8 mouse cellular contexts compared by ENCODE assay signal in genomic region chr6:38534640-38535365, GRCm38 (mm10). TPM values are rescaled to one million over a fixed set of nuclear protein-coding genes. Genes with fewer than 3 reads are reported as not detected.
A peak's percentile ranks its signal among the peaks of the same experiment; 100 is the strongest.
DNase-seq lines count a peak whose midpoint lies in the region; ATAC-seq and TF ChIP-seq lines count a peak whose summit lies in the region.

No protein-coding gene starts in this region.

- peak overlapping the region; percentile 94 for H3K9ac ChIP-seq in forebrain, embryonic 15.5 days (replicated peaks)
- peak overlapping the region; percentile 92 for H3K9ac ChIP-seq in neural tube, embryonic 14.5 days (replicated peaks; ENCODE audit: low read depth, low read length)

- peaks cover 25% of the 10 kb centered on the region for H3K4me1 ChIP-seq in G1E (ENCODE audit: insufficient read depth, low read depth, low read length)
- peaks cover 19% of the 10 kb centered on the region for H3K4me1 ChIP-seq in forebrain, embryonic 15.5 days
- H3K4me1 ChIP-seq in neural tube, embryonic 14.5 days (ENCODE audit: control insufficient read depth, insufficient read depth, low read length): no peaks in the 10 kb centered on the region
- H3K4me1 ChIP-seq in testis, adult 2 months (ENCODE audit: control insufficient read depth, insufficient read depth, low read length): no peaks in the 10 kb centered on the region; the same call in none of the 2 replicates

- H3K27me3 ChIP-seq in G1E (ENCODE audit: insufficient read depth, low read length): no peaks in the 10 kb centered on the region
- H3K27me3 ChIP-seq in forebrain, embryonic 15.5 days: no peaks in the 10 kb centered on the region
- H3K27me3 ChIP-seq in neural tube, embryonic 14.5 days (ENCODE audit: control insufficient read depth, insufficient read depth, low read length): no peaks in the 10 kb centered on the region
- H3K27me3 ChIP-seq in testis, adult 2 months (ENCODE audit: control insufficient read depth, insufficient read depth, low read length): no peaks in the 10 kb centered on the region

- peak; percentile 49 for TF ChIP-seq CTCF in G1E (IDR thresholded peaks at IDR 0.05; ENCODE audit: low read depth, low read length)
- TF ChIP-seq CTCF in testis, adult 2 months (IDR thresholded peaks at IDR 0.05; ENCODE audit: control insufficient read depth, insufficient read depth, insufficient replicate concordance, low read depth, low read length): peak; percentile 97

- no peaks in the 10 kb centered on the region for H3K9me3 ChIP-seq in G1E (replicated peaks)
- H3K9me3 ChIP-seq in forebrain, embryonic 15.5 days: no peaks in the 10 kb centered on the region
- H3K9me3 ChIP-seq in neural tube, embryonic 14.5 days (ENCODE audit: control insufficient read depth, low read length): no peaks in the 10 kb centered on the region

- peak overlapping the region; percentile 52 for H3K4me2 ChIP-seq in forebrain, embryonic 15.5 days (replicated peaks)
- H3K4me2 ChIP-seq in neural tube, embryonic 14.5 days (ENCODE audit: low read depth, low read length): peak overlapping the region; percentile 49

- WGBS in forebrain, embryonic 15.5 days: under 1% methylated on average over 53 of the region's 53 CpGs
- WGBS in neural tube, embryonic 14.5 days: under 1% methylated on average over 53 of the region's 53 CpGs

- peak overlapping the region; percentile 98 for H3K27ac ChIP-seq in forebrain, embryonic 15.5 days (replicated peaks)
- H3K27ac ChIP-seq in neural tube, embryonic 14.5 days (ENCODE audit: low read depth, low read length): peak overlapping the region; percentile 98
- H3K27ac ChIP-seq in testis, adult 2 months (ENCODE audit: control insufficient read depth, insufficient read depth, low read depth, low read length): peak overlapping the region; percentile 92

- ATAC-seq in G1E (ENCODE audit: extremely low read depth, insufficient number of reproducible peaks, low FRiP score, poor library complexity, severe bottlenecking): peak; percentile 43
- peak; percentile 77 for ATAC-seq in forebrain, embryonic 15.5 days (replicated peaks)
- ATAC-seq in neural tube, embryonic 14.5 days (ENCODE audit: low read depth): peak; percentile 70

- peaks cover 19% of the 10 kb centered on the region for H3K36me3 ChIP-seq in G1E (replicated peaks)
- H3K36me3 ChIP-seq in forebrain, embryonic 15.5 days: peaks cover 7% of the 10 kb centered on the region
- no peaks in the 10 kb centered on the region for H3K36me3 ChIP-seq in neural tube, embryonic 14.5 days (ENCODE audit: control insufficient read depth, insufficient read depth, low read length)
- H3K36me3 ChIP-seq in testis, adult 2 months (ENCODE audit: control insufficient read depth, insufficient read depth, low read length): no peaks in the 10 kb centered on the region

- peak; percentile 87 for DNase-seq in G1E (ENCODE audit: low spot score)
- DNase-seq in cerebellum, adult 11-12 months: peak; percentile 96
- peak; percentile 90 for DNase-seq in heart, postnatal 25 days (ENCODE audit: low spot score)
- peak; percentile 95 to 96 for DNase-seq in layer of hippocampus, adult 18-20 months (ENCODE audit: low spot score in 2 of 2)
- peak; percentile 96 to 98 for DNase-seq in lung, adult 18-20 months

- TF ChIP-seq POLR2A in testis, adult 2 months (IDR thresholded peaks at IDR 0.05; ENCODE audit: control insufficient read depth, low read depth, low read length): peak; percentile 67

- intact Hi-C loops in heart, postnatal 25 days (cut with DNase I): loop anchor here (1.0 to 10.0 kb wide), 4 partner anchors 14 to 340 kb away; partner anchors contain the start of genes Hipk2, Tbxas1, Ttc26 and Ubn2

- H3K4me3 ChIP-seq in G1E (ENCODE audit: low read depth, low read length): peak overlapping the region; percentile 98
- H3K4me3 ChIP-seq in forebrain, embryonic 15.5 days: peak overlapping the region; percentile 98
- H3K4me3 ChIP-seq in neural tube, embryonic 14.5 days (ENCODE audit: low read depth, low read length): peak overlapping the region; percentile 79
- H3K4me3 ChIP-seq in testis, adult 2 months (ENCODE audit: control insufficient read depth, low read depth, low read length): peak overlapping the region; percentile 92

RNA-seq across cellular contexts. Expression of gene Fmc1, which starts 1.5 kb away (rescaled TPM):
- total RNA-seq in G1E (2014; fragmentation: Nextera tagmentation) (6.4 and 16.7 TPM in 2 replicates), G1E (2017) (39.5 and 55.9 TPM in 2 replicates)
- 178 and 230 TPM in 2 replicates for polyA plus RNA-seq in G1E (2012)
- 152 and 161 TPM in 2 replicates for polyA plus RNA-seq in forebrain, embryonic 15.5 days (2015; fragmentation: Nextera tagmentation; extraction: Ambion mirVana)
- 100 to 1,000 TPM; 231 to 256 TPM for total RNA-seq in heart, postnatal 25 days (2021)
- 10 to 100 TPM; 52.9 to 55.7 TPM for total RNA-seq in layer of hippocampus, adult 18-20 months (2021)
- 181 and 227 TPM in 2 replicates for polyA plus RNA-seq in neural tube, embryonic 14.5 days (2014; fragmentation: Nextera tagmentation; extraction: Ambion mirVana)
- polyA plus RNA-seq in testis, adult 2 months (2012; rRNA removed): 64.0 and 74.2 TPM in 2 replicates

RNA-seq across cellular contexts. Expression of gene Luc7l2, which starts 16.3 kb away (rescaled TPM):
- total RNA-seq in G1E (2014; fragmentation: Nextera tagmentation): 374 and 400 TPM in 2 replicates
- total RNA-seq in G1E (2017): 162 and 211 TPM in 2 replicates
- polyA plus RNA-seq in G1E (2012): 75.8 and 80.7 TPM in 2 replicates
- 40.0 and 41.5 TPM in 2 replicates for polyA plus RNA-seq in forebrain, embryonic 15.5 days (2015; fragmentation: Nextera tagmentation; extraction: Ambion mirVana)
- total RNA-seq in heart, postnatal 25 days (2021): 10 to 100 TPM; 91.0 to 98.8 TPM
- total RNA-seq in layer of hippocampus, adult 18-20 months (2021): 100 to 1,000 TPM; 153 to 160 TPM
- 71.7 and 79.8 TPM in 2 replicates for polyA plus RNA-seq in neural tube, embryonic 14.5 days (2014; fragmentation: Nextera tagmentation; extraction: Ambion mirVana)
- 25.4 and 30.9 TPM in 2 replicates for polyA plus RNA-seq in testis, adult 2 months (2012; rRNA removed)

Comparison
In these comparisons a context has a peak if more than half of its experiments do, and no peak if none do; other contexts are left out.
1. Peak in every context shown above with its lines: DNase-seq, ATAC-seq, H3K4me3 ChIP-seq and H3K27ac ChIP-seq.